Mouse (Mus musculus) effector memory CD4-positive, alpha-beta T cell, adult 7 months (primary cell): ENCODE results near the gene Wdr64. TPM values are rescaled to one million over a fixed set of nuclear protein-coding genes. Genes with fewer than 3 reads are reported as not detected.

Experiments used
- polyA plus RNA-seq: library from polyadenylated mRNA; unstranded; fragments of 100-300 nt; shearing (Covaris generic); gene quantifications from one replicate; pipeline ENCODE4 v1.2.1, GENCODE M21; 2017

Gene Wdr64
- polyA plus RNA-seq, result not detected

DNA sequence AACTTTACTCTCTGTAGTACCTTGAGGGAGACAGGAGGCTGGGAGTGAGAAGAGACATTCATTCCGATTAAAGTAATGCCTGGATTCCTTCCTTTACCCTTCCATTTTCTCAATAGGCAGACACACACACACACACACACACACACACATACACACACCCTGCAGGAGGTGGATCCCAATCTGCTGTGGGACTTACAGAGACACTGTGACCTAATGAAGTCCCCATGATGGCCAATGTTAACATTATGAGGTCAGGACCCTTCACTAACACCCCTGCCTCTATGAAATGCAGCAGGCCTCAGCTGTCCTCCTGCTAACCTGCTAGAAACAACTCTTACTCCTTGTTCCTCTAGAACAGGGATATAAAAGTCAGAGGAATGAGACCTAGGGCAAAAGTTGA is at the start of gene Wdr64:
Wdr64 (plus strand) TSS at position 301 of the 400 bp plus-strand sequence.

DNA sequence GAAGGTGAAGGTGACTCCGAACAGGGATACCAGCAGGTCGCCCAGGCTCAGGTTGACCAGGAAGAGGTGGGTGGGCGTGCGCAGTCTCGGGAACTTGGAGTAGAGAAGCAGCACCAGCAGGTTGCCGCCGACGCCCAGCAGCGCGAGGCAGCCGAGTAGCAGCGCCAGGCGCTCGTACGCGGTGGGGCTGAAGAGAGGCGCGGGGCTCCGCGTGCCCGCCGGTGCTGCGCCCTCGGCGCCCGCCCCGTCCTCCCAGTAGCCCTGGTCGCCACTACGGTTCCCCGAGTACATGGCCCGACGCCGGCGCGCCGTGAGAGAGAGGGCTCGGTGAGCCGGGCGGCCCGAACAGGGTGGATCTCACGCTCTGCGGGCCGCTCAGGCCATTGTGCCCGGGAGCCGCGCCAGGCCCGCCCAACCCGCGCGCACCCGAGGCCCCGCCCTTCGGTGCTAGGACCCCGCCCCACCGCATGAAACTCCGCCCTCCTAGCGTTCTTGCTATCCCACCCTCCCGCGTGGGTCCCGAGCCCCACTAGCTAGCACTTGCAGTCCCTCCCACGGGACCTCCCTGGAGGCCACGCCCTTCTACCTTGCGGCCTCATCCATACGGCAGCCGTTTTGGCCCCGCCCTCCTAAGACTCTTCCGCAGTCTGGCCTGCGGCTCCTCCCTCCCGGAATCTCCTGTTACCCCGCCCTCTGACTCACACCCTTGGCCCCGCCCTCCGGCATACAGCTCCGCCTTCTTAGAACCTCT is 6.0 kb upstream of the Wdr64 start, which contains the start of the genes Opn3 and Chml:
Opn3 (minus strand) TSS at position 531 of the 751 bp plus-strand sequence.
Chml (minus strand) TSS at position 656 of the 751 bp plus-strand sequence.

Other genes starting within 250 kb of the Wdr64 start
- 0.10 TPM for gene Rgs7, start 206.1 kb upstream of the Wdr64 start, polyA plus RNA-seq
- gene Kmo, start 78.2 kb upstream of the Wdr64 start, polyA plus RNA-seq, result not detected
- 28.4 TPM for gene Fh1, start 73.0 kb upstream of the Wdr64 start, polyA plus RNA-seq
- gene Opn3, start 5.8 kb upstream of the Wdr64 start, polyA plus RNA-seq, result not detected
- gene Chml, start 5.7 kb upstream of the Wdr64 start, polyA plus RNA-seq, result 0.79 TPM
- 2.1 TPM for gene Exo1, start 182.0 kb downstream of the Wdr64 start, polyA plus RNA-seq
- gene Gm38100, start 221.7 kb downstream of the Wdr64 start, polyA plus RNA-seq, result 0.46 TPM